Mouse (Mus musculus): Measurements from ENCODE around the gene Pcbp2. TPM values are rescaled to one million over a fixed set of nuclear protein-coding genes. Genes with fewer than 3 reads are reported as not detected.

Pcbp2 gene
- polyA plus RNA-seq, 1 experiment: 264 TPM

GRCm38 (mm10) chr15:102470605-102471294, 411 bp downstream of the Pcbp2 start:
- no peak for TF ChIP-seq POLR2A (IDR thresholded peaks at IDR 0.05; ENCODE audit: borderline replicate concordance, control insufficient read depth, low read depth, low read length)
- no peak for TF ChIP-seq CTCF (IDR thresholded peaks at IDR 0.05; ENCODE audit: control insufficient read depth, insufficient read depth, low read length)
- H3K4me3 ChIP-seq (replicated peaks; ENCODE audit: control insufficient read depth, low read depth, low read length): peak overlapping the region; percentile 98
- peak overlapping the region; percentile 87 for H3K27ac ChIP-seq (ENCODE audit: control insufficient read depth, insufficient read depth, low read depth, low read length, poor library complexity)
- no peaks in the 10 kb centered on the region for H3K4me1 ChIP-seq (ENCODE audit: control insufficient read depth, insufficient read depth, low read length)
- WGBS: under 1% methylated on average over 47 of the region's 67 CpGs

GRCm38 (mm10) chr15:102471295-102471645, 931 bp downstream of the Pcbp2 start:
- H3K27ac ChIP-seq (ENCODE audit: control insufficient read depth, insufficient read depth, low read depth, low read length, poor library complexity): no peak overlapping the region
- TF ChIP-seq POLR2A (IDR thresholded peaks at IDR 0.05; ENCODE audit: borderline replicate concordance, control insufficient read depth, low read depth, low read length) (no peak), CTCF (IDR thresholded peaks at IDR 0.05; ENCODE audit: control insufficient read depth, insufficient read depth, low read length) (no peak)
- under 1% methylated on average over 10 of the region's 10 CpGs for WGBS
- no peaks in the 10 kb centered on the region for H3K4me1 ChIP-seq (ENCODE audit: control insufficient read depth, insufficient read depth, low read length)
- peak overlapping the region; percentile 98 for H3K4me3 ChIP-seq (replicated peaks; ENCODE audit: control insufficient read depth, low read depth, low read length)

DNA sequence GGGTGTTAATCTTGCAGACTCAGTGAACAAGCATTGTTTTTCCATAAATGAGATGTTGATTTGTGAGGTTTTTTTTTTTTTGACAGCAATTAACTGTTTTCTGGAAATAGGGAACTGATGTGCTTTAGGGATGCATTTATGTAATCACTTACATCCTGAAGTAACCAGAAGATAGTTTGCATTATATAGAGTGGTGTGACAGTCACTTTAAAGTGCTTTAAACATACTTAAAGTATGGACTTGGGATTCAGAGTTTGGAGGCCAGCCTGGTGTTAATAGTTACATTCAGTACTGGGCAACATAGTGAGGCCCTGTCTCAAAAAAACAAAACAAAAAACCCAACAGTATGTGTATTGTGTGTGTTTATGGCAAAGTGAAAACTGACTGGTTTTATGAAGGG, 1.4 kb downstream of the Pcbp2 start:
- Histone ChIP-seq H3K4me1 (ENCODE audit: control insufficient read depth, insufficient read depth, low read length) (no peaks in the 10 kb centered on the region), H3K27ac (ENCODE audit: control insufficient read depth, insufficient read depth, low read depth, low read length, poor library complexity) (no peak overlapping the region), H3K4me3 (replicated peaks; ENCODE audit: control insufficient read depth, low read depth, low read length) (peak overlapping the region; percentile 32)
- no peak for TF ChIP-seq POLR2A (IDR thresholded peaks at IDR 0.05; ENCODE audit: borderline replicate concordance, control insufficient read depth, low read depth, low read length)
- no peak for TF ChIP-seq CTCF (IDR thresholded peaks at IDR 0.05; ENCODE audit: control insufficient read depth, insufficient read depth, low read length)

DNA sequence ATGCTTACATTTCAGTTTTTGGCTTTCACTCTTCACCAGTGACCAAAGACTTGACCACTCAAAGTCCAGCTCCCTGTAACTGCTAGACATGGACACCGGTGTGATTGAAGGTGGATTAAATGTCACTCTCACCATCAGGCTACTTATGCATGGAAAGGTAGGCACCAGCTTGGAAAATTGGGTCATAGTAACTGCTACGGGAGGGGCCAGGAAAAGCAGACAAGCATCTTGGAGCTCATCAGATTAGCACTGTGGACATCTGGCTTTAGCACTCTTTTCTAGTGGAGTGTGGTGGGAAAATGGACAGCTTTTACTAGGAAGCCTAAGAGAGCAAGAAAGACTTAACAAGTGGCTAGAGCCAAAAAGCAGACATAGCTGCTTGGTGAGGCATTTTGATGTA, 2.9 kb downstream of the Pcbp2 start:
- WGBS: 80% methylated on average over 2 of the region's 2 CpGs
- Histone ChIP-seq H3K4me3 (replicated peaks; ENCODE audit: control insufficient read depth, low read depth, low read length) (no peak overlapping the region), H3K27ac (ENCODE audit: control insufficient read depth, insufficient read depth, low read depth, low read length, poor library complexity) (no peak overlapping the region), H3K4me1 (ENCODE audit: control insufficient read depth, insufficient read depth, low read length) (no peaks in the 10 kb centered on the region)
- no peak for TF ChIP-seq POLR2A (IDR thresholded peaks at IDR 0.05; ENCODE audit: borderline replicate concordance, control insufficient read depth, low read depth, low read length)
- no peak for TF ChIP-seq CTCF (IDR thresholded peaks at IDR 0.05; ENCODE audit: control insufficient read depth, insufficient read depth, low read length)

DNA sequence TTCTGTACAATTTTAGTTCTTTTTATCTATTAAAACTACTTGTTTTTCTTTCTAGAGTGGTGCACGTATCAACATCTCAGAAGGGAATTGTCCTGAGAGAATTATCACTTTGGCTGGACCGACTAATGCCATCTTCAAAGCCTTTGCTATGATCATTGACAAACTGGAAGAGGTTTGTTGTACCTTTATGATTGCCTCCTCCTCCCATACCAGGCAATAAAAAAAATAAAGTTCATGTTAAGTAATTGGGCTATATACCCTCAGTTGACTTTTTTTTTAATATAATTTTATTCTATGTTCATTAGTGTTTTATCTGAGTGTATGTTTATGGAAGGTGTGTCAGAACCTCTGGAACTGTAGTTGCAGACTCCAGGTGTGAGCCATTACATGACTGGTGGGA, 4.2 kb downstream of the Pcbp2 start:
- TF ChIP-seq POLR2A (IDR thresholded peaks at IDR 0.05; ENCODE audit: borderline replicate concordance, control insufficient read depth, low read depth, low read length): no peak
- TF ChIP-seq CTCF (IDR thresholded peaks at IDR 0.05; ENCODE audit: control insufficient read depth, insufficient read depth, low read length): no peak
- Histone ChIP-seq H3K4me1 (ENCODE audit: control insufficient read depth, insufficient read depth, low read length) (no peaks in the 10 kb centered on the region), H3K4me3 (replicated peaks; ENCODE audit: control insufficient read depth, low read depth, low read length) (no peak overlapping the region), H3K27ac (ENCODE audit: control insufficient read depth, insufficient read depth, low read depth, low read length, poor library complexity) (no peak overlapping the region)
- WGBS: 88% methylated on average over 2 of the region's 2 CpGs

- WGBS: 95% methylated on average over 3 of the region's 3 CpGs
- no peak overlapping the region for H3K4me3 ChIP-seq (replicated peaks; ENCODE audit: control insufficient read depth, low read depth, low read length)
These were observed 12.8 kb downstream of the Pcbp2 start for GRCm38 (mm10) chr15:102483136-102483535.

GRCm38 (mm10) chr15:102485853-102486252, 15.5 kb downstream of the Pcbp2 start:
- Histone ChIP-seq H3K4me1 (ENCODE audit: control insufficient read depth, insufficient read depth, low read length) (no peaks in the 10 kb centered on the region), H3K4me3 (replicated peaks; ENCODE audit: control insufficient read depth, low read depth, low read length) (no peak overlapping the region), H3K27ac (ENCODE audit: control insufficient read depth, insufficient read depth, low read depth, low read length, poor library complexity) (no peak overlapping the region)
- whole genome bisulfite sequencing: 94% methylated on average over 12 of the region's 12 CpGs
- TF ChIP-seq CTCF (IDR thresholded peaks at IDR 0.05; ENCODE audit: control insufficient read depth, insufficient read depth, low read length) (no peak), POLR2A (IDR thresholded peaks at IDR 0.05; ENCODE audit: borderline replicate concordance, control insufficient read depth, low read depth, low read length) (no peak)

More at GRCm38 (mm10) chr15:102483136-102483535, 12.8 kb downstream of the Pcbp2 start:
- no peak for TF ChIP-seq CTCF (IDR thresholded peaks at IDR 0.05; ENCODE audit: control insufficient read depth, insufficient read depth, low read length)
- TF ChIP-seq POLR2A (IDR thresholded peaks at IDR 0.05; ENCODE audit: borderline replicate concordance, control insufficient read depth, low read depth, low read length): no peak
- Histone ChIP-seq H3K27ac (ENCODE audit: control insufficient read depth, insufficient read depth, low read depth, low read length, poor library complexity) (no peak overlapping the region), H3K4me1 (ENCODE audit: control insufficient read depth, insufficient read depth, low read length) (no peaks in the 10 kb centered on the region)

GRCm38 (mm10) chr15:102487664-102488063, 17.3 kb downstream of the Pcbp2 start:
- WGBS: 85% methylated on average over 1 of the region's 1 CpGs
- Histone ChIP-seq H3K4me3 (replicated peaks; ENCODE audit: control insufficient read depth, low read depth, low read length) (no peak overlapping the region), H3K4me1 (ENCODE audit: control insufficient read depth, insufficient read depth, low read length) (no peaks in the 10 kb centered on the region), H3K27ac (ENCODE audit: control insufficient read depth, insufficient read depth, low read depth, low read length, poor library complexity) (no peak overlapping the region)
- TF ChIP-seq POLR2A (IDR thresholded peaks at IDR 0.05; ENCODE audit: borderline replicate concordance, control insufficient read depth, low read depth, low read length): no peak
- no peak for TF ChIP-seq CTCF (IDR thresholded peaks at IDR 0.05; ENCODE audit: control insufficient read depth, insufficient read depth, low read length)

DNA sequence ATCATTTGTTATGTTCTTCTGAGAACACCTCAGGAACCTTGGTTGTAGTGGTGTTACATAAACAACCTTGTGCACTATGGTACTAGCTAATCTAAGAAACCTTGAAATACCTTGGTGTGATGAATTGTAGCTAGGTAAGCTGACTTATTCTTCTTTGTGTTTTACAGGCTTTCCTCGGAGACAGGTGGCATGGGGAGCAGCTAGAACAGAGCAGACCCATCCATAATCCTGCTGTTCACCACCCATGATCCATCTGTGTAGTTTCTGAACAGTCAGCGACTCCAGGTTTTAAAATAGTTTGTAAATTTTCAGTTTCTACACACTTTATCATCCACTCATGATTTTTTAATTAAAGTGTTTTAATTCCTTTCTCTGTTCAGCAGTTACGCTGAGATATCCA, 28.0 kb downstream of the Pcbp2 start:
- WGBS: 88% methylated on average over 3 of the region's 3 CpGs
- no peak overlapping the region for H3K4me3 ChIP-seq (replicated peaks; ENCODE audit: control insufficient read depth, low read depth, low read length)

More for the DNA sequence above, 28.0 kb downstream of the Pcbp2 start:
- Histone ChIP-seq H3K27ac (ENCODE audit: control insufficient read depth, insufficient read depth, low read depth, low read length, poor library complexity) (no peak overlapping the region), H3K4me1 (ENCODE audit: control insufficient read depth, insufficient read depth, low read length) (no peaks in the 10 kb centered on the region)
- TF ChIP-seq CTCF (IDR thresholded peaks at IDR 0.05; ENCODE audit: control insufficient read depth, insufficient read depth, low read length): no peak
- no peak for TF ChIP-seq POLR2A (IDR thresholded peaks at IDR 0.05; ENCODE audit: borderline replicate concordance, control insufficient read depth, low read depth, low read length)
